Mouse (Mus musculus) lung, postnatal 0 days (tissue): ENCODE results near the gene Tmem9.

ENCODE experiments used
- CTCF ChIP-seq: IDR thresholded peaks from 2 replicates; pipeline ENCODE4 v1.5.1; 2016; ENCODE audit warnings: antibody characterized with exemption, mild to moderate bottlenecking
- EP300 ChIP-seq: IDR thresholded peaks from 2 replicates; pipeline ENCODE4 v1.6.1; 2016; ENCODE audit warnings: antibody characterized with exemption, mild to moderate bottlenecking, control low read depth

GRCm38 (mm10) chr1:136061041-136061789 is 53.3 kb downstream of the Tmem9 start:
- TF ChIP-seq EP300 (no peak), CTCF (no peak)
